Mouse (Mus musculus): ENCODE results near the gene Eme2. TPM values are rescaled to one million over a fixed set of nuclear protein-coding genes. Genes with fewer than 3 reads are reported as not detected.
A peak's percentile ranks its signal among the peaks of the same experiment; 100 is the strongest.

The Eme2 gene
- polyA plus RNA-seq, 1 experiment, result 11.2 TPM

GRCm38 (mm10) chr17:24896241-24896992, 1.5 kb upstream of the Eme2 start, which contains the start of gene Nme3:
Nme3 (plus strand) TSS chr17:24896500.
- Histone ChIP-seq H3K4me3 (ENCODE audit: insufficient read depth, poor library complexity, severe bottlenecking) (peak within 1 kb of the TSS; percentile 89), H3ac (ENCODE audit: control insufficient read depth, insufficient read length, low read depth) (peak within 1 kb of the TSS; percentile 94), H3K36me3 (ENCODE audit: control insufficient read depth, insufficient read depth) (peaks cover 55% of the 10 kb centered on the region), H3K27me3 (ENCODE audit: control insufficient read depth, insufficient read depth, insufficient read length) (no peaks in the 10 kb centered on the region), H3K79me3 (ENCODE audit: low read depth) (peaks cover 12% of the 10 kb centered on the region), H3K79me2 (ENCODE audit: control insufficient read depth, insufficient read depth) (peaks cover 46% of the 10 kb centered on the region)
- no peak for TF ChIP-seq FOSL1 (IDR thresholded peaks at IDR 0.05; ENCODE audit: insufficient read depth, low read length, poor library complexity, severe bottlenecking)
- no peak for TF ChIP-seq MYOG (IDR thresholded peaks at IDR 0.05; ENCODE audit: control insufficient read depth, extremely low read depth, insufficient read length)
- peak; percentile 1 for TF ChIP-seq MYOD1 (IDR thresholded peaks at IDR 0.05; ENCODE audit: control insufficient read depth, insufficient read length, low read depth)

GRCm38 (mm10) chr17:24895571-24896240, 819 bp upstream of the Eme2 start:
- Histone ChIP-seq H3K79me2 (ENCODE audit: control insufficient read depth, insufficient read depth) (peaks cover 46% of the 10 kb centered on the region), H3K79me3 (ENCODE audit: low read depth) (peaks cover 12% of the 10 kb centered on the region), H3K27me3 (ENCODE audit: control insufficient read depth, insufficient read depth, insufficient read length) (no peaks in the 10 kb centered on the region), H3K4me3 (ENCODE audit: insufficient read depth, poor library complexity, severe bottlenecking) (peak overlapping the region; percentile 89), H3K36me3 (ENCODE audit: control insufficient read depth, insufficient read depth) (peaks cover 51% of the 10 kb centered on the region), H3ac (ENCODE audit: control insufficient read depth, insufficient read length, low read depth) (peak overlapping the region; percentile 94)
- no peak for TF ChIP-seq USF1 (IDR thresholded peaks at IDR 0.05; ENCODE audit: low read depth)
- no peak for TF ChIP-seq CEBPB (IDR thresholded peaks at IDR 0.05; ENCODE audit: low read depth)
- no peak for TF ChIP-seq FOSL1 (IDR thresholded peaks at IDR 0.05; ENCODE audit: insufficient read depth, low read length, poor library complexity, severe bottlenecking)
- peak; percentile 2 for TF ChIP-seq MYOD1 (IDR thresholded peaks at IDR 0.05; ENCODE audit: control insufficient read depth, insufficient read length, low read depth)
- no peak for TF ChIP-seq CTCF (IDR thresholded peaks at IDR 0.05; ENCODE audit: control insufficient read depth, insufficient read depth, insufficient read length)
- no peak for TF ChIP-seq MYOG (IDR thresholded peaks at IDR 0.05; ENCODE audit: control insufficient read depth, extremely low read depth, insufficient read length)
- no peak for TF ChIP-seq MAX (IDR thresholded peaks at IDR 0.05)

- peaks cover 45% of the 10 kb centered on the region for H3K36me3 ChIP-seq (ENCODE audit: control insufficient read depth, insufficient read depth)
Observed at GRCm38 (mm10) chr17:24894061-24894994, 559 bp downstream of the Eme2 start.

GRCm38 (mm10) chr17:24893276-24893675, 1.6 kb downstream of the Eme2 start:
- TF ChIP-seq CEBPB (IDR thresholded peaks at IDR 0.05; ENCODE audit: low read depth), result no peak
- TF ChIP-seq MAX (IDR thresholded peaks at IDR 0.05), result no peak
- no peak for TF ChIP-seq MYOG (IDR thresholded peaks at IDR 0.05; ENCODE audit: control insufficient read depth, extremely low read depth, insufficient read length)
- no peak for TF ChIP-seq CTCF (IDR thresholded peaks at IDR 0.05; ENCODE audit: control insufficient read depth, insufficient read depth, insufficient read length)
- no peak for TF ChIP-seq FOSL1 (IDR thresholded peaks at IDR 0.05; ENCODE audit: insufficient read depth, low read length, poor library complexity, severe bottlenecking)
- no peak for TF ChIP-seq USF1 (IDR thresholded peaks at IDR 0.05; ENCODE audit: low read depth)
- TF ChIP-seq MYOD1 (IDR thresholded peaks at IDR 0.05; ENCODE audit: control insufficient read depth, insufficient read length, low read depth), result no peak
- H3K79me2 ChIP-seq (ENCODE audit: control insufficient read depth, insufficient read depth), result peaks cover 46% of the 10 kb centered on the region
- no peak overlapping the region for H3K4me3 ChIP-seq (ENCODE audit: insufficient read depth, poor library complexity, severe bottlenecking)
- no peak overlapping the region for H3ac ChIP-seq (ENCODE audit: control insufficient read depth, insufficient read length, low read depth)
- H3K79me3 ChIP-seq (ENCODE audit: low read depth), result peaks cover 12% of the 10 kb centered on the region
- H3K36me3 ChIP-seq (ENCODE audit: control insufficient read depth, insufficient read depth), result peaks cover 38% of the 10 kb centered on the region
- no peaks in the 10 kb centered on the region for H3K27me3 ChIP-seq (ENCODE audit: control insufficient read depth, insufficient read depth, insufficient read length)

More at GRCm38 (mm10) chr17:24894061-24894994, 559 bp downstream of the Eme2 start:
- peak overlapping the region; percentile 94 for H3ac ChIP-seq (ENCODE audit: control insufficient read depth, insufficient read length, low read depth)
- no peak for TF ChIP-seq MYOD1 (IDR thresholded peaks at IDR 0.05; ENCODE audit: control insufficient read depth, insufficient read length, low read depth)
- peak; percentile 3 for TF ChIP-seq CTCF (IDR thresholded peaks at IDR 0.05; ENCODE audit: control insufficient read depth, insufficient read depth, insufficient read length)
- peak overlapping the region; percentile 89 for H3K4me3 ChIP-seq (ENCODE audit: insufficient read depth, poor library complexity, severe bottlenecking)
- no peaks in the 10 kb centered on the region for H3K27me3 ChIP-seq (ENCODE audit: control insufficient read depth, insufficient read depth, insufficient read length)
- H3K79me3 ChIP-seq (ENCODE audit: low read depth), result peaks cover 12% of the 10 kb centered on the region
- peaks cover 46% of the 10 kb centered on the region for H3K79me2 ChIP-seq (ENCODE audit: control insufficient read depth, insufficient read depth)

GRCm38 (mm10) chr17:24892785-24893184, 2.1 kb downstream of the Eme2 start:
- Histone ChIP-seq H3K27me3 (ENCODE audit: control insufficient read depth, insufficient read depth, insufficient read length) (no peaks in the 10 kb centered on the region), H3K36me3 (ENCODE audit: control insufficient read depth, insufficient read depth) (peaks cover 35% of the 10 kb centered on the region), H3K79me2 (ENCODE audit: control insufficient read depth, insufficient read depth) (peaks cover 47% of the 10 kb centered on the region), H3K4me3 (ENCODE audit: insufficient read depth, poor library complexity, severe bottlenecking) (no peak overlapping the region), H3K79me3 (ENCODE audit: low read depth) (peaks cover 12% of the 10 kb centered on the region), H3ac (ENCODE audit: control insufficient read depth, insufficient read length, low read depth) (peak overlapping the region; percentile 30)
- no peak for TF ChIP-seq CTCF (IDR thresholded peaks at IDR 0.05; ENCODE audit: control insufficient read depth, insufficient read depth, insufficient read length)
- no peak for TF ChIP-seq MAX (IDR thresholded peaks at IDR 0.05)

All from C2C12 (cell line).